Mouse (Mus musculus): ENCODE measurements around the gene Itprip. TPM values are rescaled to one million over a fixed set of nuclear protein-coding genes. Genes with fewer than 3 reads are reported as not detected.

The Itprip gene
- 4.4 and 4.9 TPM in 2 replicates for polyA plus RNA-seq (2015; fragmentation: Nextera tagmentation; extraction: Ambion mirVana)

DNA sequence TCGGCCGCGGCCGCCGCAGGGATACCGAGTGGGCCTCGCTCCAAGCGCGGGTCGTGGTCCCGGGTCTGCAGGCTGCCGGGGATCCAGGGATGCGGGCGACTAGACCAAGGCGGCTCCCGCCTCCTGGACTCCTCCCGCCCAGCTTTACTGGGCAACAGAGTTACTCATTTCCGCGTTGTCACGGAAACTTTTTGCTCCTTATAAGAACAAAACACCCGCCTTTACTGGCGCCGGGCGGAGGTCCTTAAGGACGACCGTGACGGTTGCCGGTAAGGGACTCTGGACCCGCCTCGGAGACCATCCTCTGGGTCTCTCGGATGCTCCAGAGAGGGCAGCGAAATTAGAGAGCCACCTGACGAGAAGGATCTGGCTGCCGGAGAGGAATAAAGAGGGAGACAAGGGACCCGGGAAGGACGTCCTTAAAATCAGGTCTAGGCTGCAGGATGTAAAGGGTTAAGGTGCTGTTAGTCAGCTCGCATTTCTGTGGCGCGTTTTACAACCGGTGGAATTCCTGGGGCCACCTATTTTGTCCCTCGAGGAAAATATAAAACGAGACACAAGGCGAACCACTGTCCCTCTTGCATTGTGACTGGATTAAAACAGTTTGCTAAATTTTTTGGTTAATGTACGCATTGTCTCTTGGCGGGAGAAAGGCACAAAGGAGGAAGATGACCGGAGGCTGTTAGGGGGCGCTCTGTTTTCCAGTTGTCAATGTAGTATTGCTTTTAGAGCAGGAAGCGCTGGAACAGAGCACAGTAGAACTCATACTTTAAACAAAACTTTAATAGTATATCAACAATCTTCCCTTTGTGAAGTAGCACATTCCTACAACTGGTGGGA, at the start of gene Itprip, which contains the start of gene Cfap43:
TSS of gene Itprip (minus strand) at position 174 of the 840 bp plus-strand sequence.
TSS of gene Cfap43 (minus strand) at position 162 of the 840 bp plus-strand sequence.
- peak; percentile 86 for ATAC-seq
- peak within 1 kb of the TSS; percentile 61 for H3K4me2 ChIP-seq (ENCODE audit: low read length)
- H3K36me3 ChIP-seq (ENCODE audit: control insufficient read depth, insufficient read depth, low read length) = no peaks in the 10 kb centered on the region
- H3K4me3 ChIP-seq (ENCODE audit: low read length) = peak within 1 kb of the TSS; percentile 66
- peak within 1 kb of the TSS; percentile 82 for H3K27ac ChIP-seq (ENCODE audit: low read depth, low read length)
- no peaks in the 10 kb centered on the region for H3K9me3 ChIP-seq (ENCODE audit: control insufficient read depth, low read length)
- H3K9ac ChIP-seq (ENCODE audit: low read depth, low read length) = peak within 1 kb of the TSS; percentile 81
- under 1% methylated on average over 48 of the region's 48 CpGs for WGBS
- 0 out of 2 replicates have a peak, but pooled peaks cover 2% of the 10 kb centered on the region for H3K27me3 ChIP-seq (replicated peaks; ENCODE audit: control insufficient read depth, insufficient read depth, low read length)
- peaks cover 13% of the 10 kb centered on the region for H3K4me1 ChIP-seq (ENCODE audit: control insufficient read depth, insufficient read depth, low read depth, low read length)

DNA sequence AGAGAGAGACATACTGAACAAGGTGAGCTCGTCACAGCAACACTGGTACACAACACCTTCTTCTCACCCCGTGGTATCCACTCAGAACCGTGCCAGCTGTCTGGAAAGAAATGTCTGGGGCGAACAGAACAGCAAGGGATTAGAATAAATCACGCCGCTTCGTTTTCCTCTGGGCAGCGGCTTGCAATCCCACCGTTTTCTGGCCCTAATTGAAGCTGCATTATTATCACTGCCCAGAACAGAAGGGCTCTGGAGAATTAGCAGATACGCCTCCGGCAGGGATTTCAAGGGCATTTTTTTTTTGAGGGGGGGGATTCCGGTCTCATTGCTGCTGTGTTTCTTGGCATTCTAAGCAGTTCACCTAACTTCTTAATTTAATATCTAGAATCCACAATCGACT, 39.1 kb upstream of the Itprip start:
- H3K4me2 ChIP-seq (ENCODE audit: low read length) = no peak overlapping the region
- H3K27ac ChIP-seq (ENCODE audit: low read depth, low read length) = no peak overlapping the region
- H3K36me3 ChIP-seq (ENCODE audit: control insufficient read depth, insufficient read depth, low read length) = no peaks in the 10 kb centered on the region
- no peak overlapping the region for H3K9ac ChIP-seq (ENCODE audit: low read depth, low read length)
- ATAC-seq = no peak
- no peak overlapping the region for H3K4me3 ChIP-seq (ENCODE audit: low read length)
- H3K9me3 ChIP-seq (ENCODE audit: control insufficient read depth, low read length) = peaks cover 3% of the 10 kb centered on the region; the same call in 1 of the 2 replicates
- H3K4me1 ChIP-seq (ENCODE audit: control insufficient read depth, insufficient read depth, low read depth, low read length) = peaks cover under 1% of the 10 kb centered on the region; the same call in 1 of the 2 replicates
- H3K27me3 ChIP-seq (replicated peaks; ENCODE audit: control insufficient read depth, insufficient read depth, low read length) = no peaks in the 10 kb centered on the region
- 55% methylated on average over 13 of the region's 13 CpGs for WGBS

- Histone ChIP-seq H3K4me3 (ENCODE audit: low read length) (no peak overlapping the region), H3K27ac (ENCODE audit: low read depth, low read length) (no peak overlapping the region), H3K36me3 (ENCODE audit: control insufficient read depth, insufficient read depth, low read length) (no peaks in the 10 kb centered on the region), H3K9ac (ENCODE audit: low read depth, low read length) (no peak overlapping the region), H3K9me3 (ENCODE audit: control insufficient read depth, low read length) (no peaks in the 10 kb centered on the region), H3K4me2 (ENCODE audit: low read length) (no peak overlapping the region), H3K4me1 (ENCODE audit: control insufficient read depth, insufficient read depth, low read depth, low read length) (peaks cover 2% of the 10 kb centered on the region; the same call in 1 of the 2 replicates), H3K27me3 (replicated peaks; ENCODE audit: control insufficient read depth, insufficient read depth, low read length) (no peaks in the 10 kb centered on the region)
- WGBS = 47% methylated on average over 9 of the region's 9 CpGs
- ATAC-seq = no peak
These were observed 34.1 kb upstream of the Itprip start for GRCm38 (mm10) chr19:47953169-47953568.

DNA sequence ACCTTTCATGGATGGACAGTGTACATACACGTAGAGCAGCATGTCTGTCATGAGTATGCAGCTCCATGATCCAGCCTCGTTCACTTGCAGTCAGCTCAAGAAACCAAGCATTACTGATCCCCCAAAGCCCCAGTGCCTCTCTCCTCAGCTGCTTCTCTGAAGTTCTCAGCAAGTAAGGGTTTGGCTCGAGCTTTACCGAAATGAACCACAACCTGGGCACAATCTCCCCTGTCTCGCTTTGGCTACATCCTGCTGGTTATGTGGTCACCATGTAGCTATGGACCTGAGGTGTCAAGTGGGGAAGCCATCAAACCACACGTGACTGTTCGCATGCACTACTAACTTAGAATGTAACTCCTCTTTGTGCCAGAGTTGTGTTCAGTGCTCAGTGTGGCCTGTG, 31.8 kb upstream of the Itprip start:
- WGBS = 94% methylated on average over 7 of the region's 7 CpGs

GRCm38 (mm10) chr19:47946821-47947465, 27.8 kb upstream of the Itprip start:
- Histone ChIP-seq H3K4me2 (ENCODE audit: low read length) (peak overlapping the region; percentile 29), H3K9me3 (ENCODE audit: control insufficient read depth, low read length) (no peaks in the 10 kb centered on the region), H3K27ac (ENCODE audit: low read depth, low read length) (no peak overlapping the region), H3K4me1 (ENCODE audit: control insufficient read depth, insufficient read depth, low read depth, low read length) (peaks cover 5% of the 10 kb centered on the region), H3K4me3 (ENCODE audit: low read length) (no peak overlapping the region), H3K9ac (ENCODE audit: low read depth, low read length) (no peak overlapping the region), H3K36me3 (ENCODE audit: control insufficient read depth, insufficient read depth, low read length) (no peaks in the 10 kb centered on the region), H3K27me3 (replicated peaks; ENCODE audit: control insufficient read depth, insufficient read depth, low read length) (no peaks in the 10 kb centered on the region)
- ATAC-seq = no peak; the same call in 1 of the 2 replicates
- WGBS = 41% methylated on average over 23 of the region's 23 CpGs

More for the DNA sequence above, 31.8 kb upstream of the Itprip start:
- no peak overlapping the region for H3K9ac ChIP-seq (ENCODE audit: low read depth, low read length)
- no peak overlapping the region for H3K4me3 ChIP-seq (ENCODE audit: low read length)
- no peak for ATAC-seq
- H3K27ac ChIP-seq (ENCODE audit: low read depth, low read length) = no peak overlapping the region
- H3K36me3 ChIP-seq (ENCODE audit: control insufficient read depth, insufficient read depth, low read length) = no peaks in the 10 kb centered on the region
- H3K9me3 ChIP-seq (ENCODE audit: control insufficient read depth, low read length) = no peaks in the 10 kb centered on the region
- H3K27me3 ChIP-seq (replicated peaks; ENCODE audit: control insufficient read depth, insufficient read depth, low read length) = no peaks in the 10 kb centered on the region
- H3K4me1 ChIP-seq (ENCODE audit: control insufficient read depth, insufficient read depth, low read depth, low read length) = peaks cover 7% of the 10 kb centered on the region
- H3K4me2 ChIP-seq (ENCODE audit: low read length) = no peak overlapping the region

GRCm38 (mm10) chr19:47939361-47939760, 20.3 kb upstream of the Itprip start:
- Histone ChIP-seq H3K36me3 (ENCODE audit: control insufficient read depth, insufficient read depth, low read length) (no peaks in the 10 kb centered on the region), H3K4me2 (ENCODE audit: low read length) (no peak overlapping the region), H3K9ac (ENCODE audit: low read depth, low read length) (no peak overlapping the region), H3K9me3 (ENCODE audit: control insufficient read depth, low read length) (no peaks in the 10 kb centered on the region), H3K4me1 (ENCODE audit: control insufficient read depth, insufficient read depth, low read depth, low read length) (peaks cover 5% of the 10 kb centered on the region; the same call in 1 of the 2 replicates), H3K27me3 (replicated peaks; ENCODE audit: control insufficient read depth, insufficient read depth, low read length) (no peaks in the 10 kb centered on the region), H3K4me3 (ENCODE audit: low read length) (no peak overlapping the region), H3K27ac (ENCODE audit: low read depth, low read length) (no peak overlapping the region)
- no peak for ATAC-seq
- WGBS = 83% methylated on average over 6 of the region's 6 CpGs

DNA sequence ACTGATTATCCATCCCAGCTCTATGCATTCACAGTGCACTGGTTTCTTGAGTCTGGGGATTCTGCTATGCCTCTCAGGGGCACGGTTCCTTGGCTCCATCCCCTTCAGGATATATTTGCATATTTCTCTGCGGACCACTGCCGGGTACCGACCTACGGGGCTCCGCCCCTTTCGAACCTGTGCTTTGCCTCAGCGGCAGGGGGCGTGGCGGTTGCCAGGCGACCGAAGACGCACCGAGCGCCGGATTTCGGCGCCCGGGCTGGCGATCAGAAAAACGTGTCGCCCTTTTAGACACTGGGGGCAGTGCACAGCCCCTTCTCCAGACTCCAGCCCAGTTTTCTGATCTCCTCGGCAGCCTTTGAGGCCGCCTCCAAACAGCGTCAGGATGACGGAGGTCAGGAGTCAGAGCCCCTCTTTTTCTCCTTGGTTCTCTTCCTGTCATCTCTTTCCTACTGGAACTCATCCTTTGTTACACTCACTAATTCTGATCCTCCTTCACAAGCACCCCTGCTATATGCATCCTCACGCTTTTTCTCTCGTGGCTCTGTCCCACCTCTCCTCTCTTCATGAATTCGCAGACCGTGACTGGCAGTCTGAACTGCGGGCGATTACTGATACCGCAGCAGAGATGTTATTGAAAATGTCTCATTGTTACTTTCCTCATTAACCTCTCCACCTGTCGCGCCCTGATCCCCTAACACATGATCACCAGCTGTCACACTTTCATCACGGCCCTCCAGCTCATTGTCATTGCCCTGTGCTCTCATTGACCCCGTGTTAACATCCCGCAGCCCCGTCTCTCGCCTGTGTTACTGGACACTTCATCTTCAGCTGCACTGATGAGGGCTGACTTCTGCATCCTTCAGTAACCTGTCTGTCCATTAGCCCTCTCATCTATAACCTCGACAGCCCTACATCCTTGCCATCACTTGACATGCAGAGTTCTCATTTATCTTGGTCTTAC, 18.6 kb upstream of the Itprip start, which contains the start of gene Cfap58:
TSS of gene Cfap58 (plus strand) at position 233 of the 964 bp plus-strand sequence.
- Histone ChIP-seq H3K27me3 (replicated peaks; ENCODE audit: control insufficient read depth, insufficient read depth, low read length) (no peaks in the 10 kb centered on the region), H3K4me2 (ENCODE audit: low read length) (peak within 1 kb of the TSS; percentile 79), H3K4me1 (ENCODE audit: control insufficient read depth, insufficient read depth, low read depth, low read length) (peaks cover 5% of the 10 kb centered on the region; the same call in 1 of the 2 replicates), H3K9me3 (ENCODE audit: control insufficient read depth, low read length) (no peaks in the 10 kb centered on the region), H3K27ac (ENCODE audit: low read depth, low read length) (peak within 1 kb of the TSS; percentile 57; the same call in 1 of the 2 replicates), H3K9ac (ENCODE audit: low read depth, low read length) (peak within 1 kb of the TSS; percentile 58), H3K4me3 (ENCODE audit: low read length) (peak within 1 kb of the TSS; percentile 50), H3K36me3 (ENCODE audit: control insufficient read depth, insufficient read depth, low read length) (no peaks in the 10 kb centered on the region)
- ATAC-seq = peak; percentile 92
- 3% methylated on average over 41 of the region's 41 CpGs for WGBS

DNA sequence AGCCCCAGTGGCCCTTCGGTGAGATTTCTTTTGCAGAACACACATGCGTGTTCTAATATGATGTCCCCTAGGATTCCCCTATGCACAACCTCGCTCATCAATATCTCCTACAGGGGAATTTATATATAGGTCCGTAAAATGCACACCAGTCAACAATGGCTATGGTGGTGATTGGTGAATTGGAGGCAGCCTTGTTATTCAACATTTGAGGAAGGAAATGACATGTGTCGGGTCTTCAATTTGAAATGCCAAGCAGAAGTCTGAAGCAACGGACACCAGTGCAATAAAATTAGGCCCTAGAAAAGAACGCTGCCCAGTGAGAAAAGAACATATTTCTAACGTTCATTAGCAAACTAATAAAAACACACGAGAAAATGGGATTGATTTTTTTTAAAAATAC, 17.8 kb upstream of the Itprip start:
- H3K9me3 ChIP-seq (ENCODE audit: control insufficient read depth, low read length) = no peaks in the 10 kb centered on the region
- WGBS = 54% methylated on average over 9 of the region's 9 CpGs
- peaks cover 5% of the 10 kb centered on the region; the same call in 1 of the 2 replicates for H3K4me1 ChIP-seq (ENCODE audit: control insufficient read depth, insufficient read depth, low read depth, low read length)
- H3K9ac ChIP-seq (ENCODE audit: low read depth, low read length) = no peak overlapping the region; the same call in 1 of the 2 replicates
- no peak for ATAC-seq
- no peaks in the 10 kb centered on the region for H3K36me3 ChIP-seq (ENCODE audit: control insufficient read depth, insufficient read depth, low read length)
- H3K4me3 ChIP-seq (ENCODE audit: low read length) = peak overlapping the region; percentile 50; the same call in 1 of the 2 replicates
- no peaks in the 10 kb centered on the region for H3K27me3 ChIP-seq (replicated peaks; ENCODE audit: control insufficient read depth, insufficient read depth, low read length)
- H3K4me2 ChIP-seq (ENCODE audit: low read length) = peak overlapping the region; percentile 79
- no peak overlapping the region for H3K27ac ChIP-seq (ENCODE audit: low read depth, low read length)

Data from hindbrain, embryonic 16.5 days (tissue).